ENCODE assay signal across 8 mouse cellular contexts in genomic region chr10:78068541-78068940, GRCm38 (mm10). TPM values are rescaled to one million over a fixed set of nuclear protein-coding genes. Genes with fewer than 3 reads are reported as not detected.
DNase-seq lines count a peak whose midpoint lies in the region; ATAC-seq and TF ChIP-seq lines count a peak whose summit lies in the region.

No protein-coding gene starts in this region.

- intact Hi-C loops in gastrocnemius, postnatal 14 days (cut with DNase I; ENCODE audit: low total_unique reads) = loop anchor here (5.0 kb wide), 1 partner anchor 89 kb away; no protein-coding TSS in a partner anchor

- TF ChIP-seq CTCF in layer of hippocampus, adult 2 months (conservative IDR thresholded peaks at IDR 0.05) = no peak

- H3K27me3 ChIP-seq in embryonic facial prominence, embryonic 13.5 days = peaks cover 32% of the 10 kb centered on the region
- H3K27me3 ChIP-seq in intestine, embryonic 14.5 days (replicated peaks; ENCODE audit: control insufficient read depth, insufficient read depth, low read length) = no peaks in the 10 kb centered on the region; the same call in 1 of the 2 replicates
- peaks cover 38% of the 10 kb centered on the region for H3K27me3 ChIP-seq in neural tube, embryonic 13.5 days

- DNase-seq in layer of hippocampus, adult 2 months (ENCODE audit: low spot score in 2 of 2) = no peak
- DNase-seq in layer of hippocampus, adult 18-20 months (ENCODE audit: low spot score in 2 of 2) = no peak
- DNase-seq in intestine, embryonic 14.5 days (ENCODE audit: low spot score) = no peak
- DNase-seq in gastrocnemius, postnatal 14 days = no peak

- peak overlapping the region; percentile 75; the same call in 1 of the 2 replicates for H3K9ac ChIP-seq in embryonic facial prominence, embryonic 13.5 days
- 0 out of 2 replicates have a peak overlapping the region, but pooled peaks have one; percentile 42 for H3K9ac ChIP-seq in intestine, embryonic 14.5 days (ENCODE audit: low read length)
- H3K9ac ChIP-seq in neural tube, embryonic 13.5 days = peak overlapping the region; percentile 69; the same call in 1 of the 2 replicates

- no peaks in the 10 kb centered on the region for H3K9me3 ChIP-seq in embryonic facial prominence, embryonic 13.5 days
- H3K9me3 ChIP-seq in intestine, embryonic 14.5 days (ENCODE audit: control insufficient read depth, low read length) = no peaks in the 10 kb centered on the region
- H3K9me3 ChIP-seq in neural tube, embryonic 13.5 days = no peaks in the 10 kb centered on the region

- 22% methylated on average over 11 of the region's 11 CpGs for whole genome bisulfite sequencing in embryonic facial prominence, embryonic 13.5 days
- 14% methylated on average over 11 of the region's 11 CpGs for WGBS in intestine, embryonic 14.5 days
- 27% methylated on average over 11 of the region's 11 CpGs for WGBS in neural tube, embryonic 13.5 days

- H3K4me3 ChIP-seq in layer of hippocampus, adult 2 months = peak overlapping the region; percentile 82
- H3K4me3 ChIP-seq in embryonic facial prominence, embryonic 13.5 days = peak overlapping the region; percentile 66
- H3K4me3 ChIP-seq in intestine, embryonic 14.5 days (ENCODE audit: low read depth, low read length) = peak overlapping the region; percentile 67
- H3K4me3 ChIP-seq in neural tube, embryonic 13.5 days = peak overlapping the region; percentile 55

- 0 out of 2 replicates have a peak, but pooled peaks cover 6% of the 10 kb centered on the region for H3K4me1 ChIP-seq in embryonic facial prominence, embryonic 13.5 days
- H3K4me1 ChIP-seq in intestine, embryonic 14.5 days (replicated peaks; ENCODE audit: control insufficient read depth, insufficient read depth, low read length) = peaks cover 4% of the 10 kb centered on the region; the same call in 1 of the 2 replicates
- peaks cover 16% of the 10 kb centered on the region for H3K4me1 ChIP-seq in neural tube, embryonic 13.5 days (replicated peaks)

- H3K4me2 ChIP-seq in embryonic facial prominence, embryonic 13.5 days = peak overlapping the region; percentile 97
- peak overlapping the region; percentile 97 for H3K4me2 ChIP-seq in intestine, embryonic 14.5 days (ENCODE audit: low read length)
- H3K4me2 ChIP-seq in neural tube, embryonic 13.5 days = peak overlapping the region; percentile 99

- no peaks in the 10 kb centered on the region for H3K36me3 ChIP-seq in embryonic facial prominence, embryonic 13.5 days
- H3K36me3 ChIP-seq in intestine, embryonic 14.5 days (ENCODE audit: control insufficient read depth, insufficient read depth, low read length) = no peaks in the 10 kb centered on the region
- no peaks in the 10 kb centered on the region for H3K36me3 ChIP-seq in neural tube, embryonic 13.5 days

- no peak for ATAC-seq in embryonic facial prominence, embryonic 13.5 days (ENCODE audit: insufficient number of reproducible peaks, insufficient read depth, low FRiP score, low TSS enrichment, low read depth)
- no peak for ATAC-seq in intestine, embryonic 14.5 days (replicated peaks; ENCODE audit: low FRiP score, low TSS enrichment, low read depth)
- no peak for ATAC-seq in neural tube, embryonic 13.5 days (ENCODE audit: low read depth)
- ATAC-seq in frontal cortex, adult (ENCODE audit: low TSS enrichment) = no peak
- ATAC-seq in CD4-positive, CD25-positive, alpha-beta regulatory T cell, adult 4 months = no peak

- H3K27ac ChIP-seq in layer of hippocampus, adult 2 months = no peak overlapping the region
- no peak overlapping the region for H3K27ac ChIP-seq in embryonic facial prominence, embryonic 13.5 days
- no peak overlapping the region for H3K27ac ChIP-seq in intestine, embryonic 14.5 days (ENCODE audit: low read depth)
- no peak overlapping the region for H3K27ac ChIP-seq in neural tube, embryonic 13.5 days (replicated peaks)

RNA-seq across cellular contexts. Expression of gene Icosl, which starts 0.6 kb away (rescaled TPM):
- 10 to 100 TPM in 1 of 2 experiments, 1 to 10 TPM in 1; 8.4 to 11.2 TPM for total RNA-seq in layer of hippocampus, adult 2 months (2021)
- 10 to 100 TPM; 12.1 to 12.7 TPM for total RNA-seq in layer of hippocampus, adult 18-20 months (2021)
- 3.0 and 4.4 TPM in 2 replicates for polyA plus RNA-seq in embryonic facial prominence, embryonic 13.5 days (2015; fragmentation: Nextera tagmentation; extraction: Ambion mirVana)
- 3.9 and 4.7 TPM in 2 replicates for polyA plus RNA-seq in intestine, embryonic 14.5 days (2014; fragmentation: Nextera tagmentation; extraction: Ambion mirVana)
- polyA plus RNA-seq in neural tube, embryonic 13.5 days (2015; fragmentation: Nextera tagmentation; extraction: Ambion mirVana) = 0.75 and 0.77 TPM in 2 replicates
- 1 to 10 TPM; 1.6 to 2.0 TPM for total RNA-seq in gastrocnemius, postnatal 14 days (2021)
- polyA plus RNA-seq in CD4-positive, CD25-positive, alpha-beta regulatory T cell, adult 4 months (2017; shearing (Covaris generic)) = 10 to 100 TPM in 1 of 2 experiments, 1 to 10 TPM in 1; 8.8 to 19.3 TPM

RNA-seq across cellular contexts. Expression of gene Aire, which starts 25.1 kb away (rescaled TPM):
- under 1 TPM; 0.46 to 0.54 TPM for total RNA-seq in layer of hippocampus, adult 2 months (2021)
- under 1 TPM; 0.64 to 0.79 TPM for total RNA-seq in layer of hippocampus, adult 18-20 months (2021)
- 0.39 and 0.59 TPM in 2 replicates for polyA plus RNA-seq in embryonic facial prominence, embryonic 13.5 days (2015; fragmentation: Nextera tagmentation; extraction: Ambion mirVana)
- 0.15 and 0.31 TPM in 2 replicates for polyA plus RNA-seq in intestine, embryonic 14.5 days (2014; fragmentation: Nextera tagmentation; extraction: Ambion mirVana)
- 0.10 and 0.18 TPM in 2 replicates for polyA plus RNA-seq in neural tube, embryonic 13.5 days (2015; fragmentation: Nextera tagmentation; extraction: Ambion mirVana)
- total RNA-seq in gastrocnemius, postnatal 14 days (2021) = not detected
- polyA plus RNA-seq in CD4-positive, CD25-positive, alpha-beta regulatory T cell, adult 4 months (2017; shearing (Covaris generic)) = under 1 TPM in 1 of 2 experiments, not detected in 1; 0.33 TPM

RNA-seq across cellular contexts. Expression of gene Dnmt3l, which starts 26.8 kb away (rescaled TPM):
- total RNA-seq in layer of hippocampus, adult 2 months (2021) = not detected
- 1 to 10 TPM in 1 of 2 experiments, under 1 TPM in 1; 0.74 to 1.2 TPM for total RNA-seq in layer of hippocampus, adult 18-20 months (2021)
- 0.44 and 0.56 TPM in 2 replicates for polyA plus RNA-seq in embryonic facial prominence, embryonic 13.5 days (2015; fragmentation: Nextera tagmentation; extraction: Ambion mirVana)
- 0.34 TPM in 1 of 2 replicates, not detected in the other for polyA plus RNA-seq in intestine, embryonic 14.5 days (2014; fragmentation: Nextera tagmentation; extraction: Ambion mirVana)
- polyA plus RNA-seq in neural tube, embryonic 13.5 days (2015; fragmentation: Nextera tagmentation; extraction: Ambion mirVana) = not detected in 2 replicates
- not detected for total RNA-seq in gastrocnemius, postnatal 14 days (2021)
- not detected for polyA plus RNA-seq in CD4-positive, CD25-positive, alpha-beta regulatory T cell, adult 4 months (2017; shearing (Covaris generic))

RNA-seq across cellular contexts. Expression of gene Pfkl, which starts 58.7 kb away (rescaled TPM):
- 100 to 1,000 TPM; 232 to 233 TPM for total RNA-seq in layer of hippocampus, adult 2 months (2021)
- total RNA-seq in layer of hippocampus, adult 18-20 months (2021) = 100 to 1,000 TPM; 217 to 223 TPM
- polyA plus RNA-seq in embryonic facial prominence, embryonic 13.5 days (2015; fragmentation: Nextera tagmentation; extraction: Ambion mirVana) = 140 and 145 TPM in 2 replicates
- polyA plus RNA-seq in intestine, embryonic 14.5 days (2014; fragmentation: Nextera tagmentation; extraction: Ambion mirVana) = 244 and 252 TPM in 2 replicates
- polyA plus RNA-seq in neural tube, embryonic 13.5 days (2015; fragmentation: Nextera tagmentation; extraction: Ambion mirVana) = 90.8 and 99.0 TPM in 2 replicates
- 1 to 10 TPM; 9.0 to 9.3 TPM for total RNA-seq in gastrocnemius, postnatal 14 days (2021)
- polyA plus RNA-seq in CD4-positive, CD25-positive, alpha-beta regulatory T cell, adult 4 months (2017; shearing (Covaris generic)) = 100 to 1,000 TPM in 1 of 2 experiments, 10 to 100 TPM in 1; 60.6 to 118 TPM
